Mouse (Mus musculus) v-Abl transformed pro-B cells (cell line): Measurements from ENCODE around the gene Agt.

ENCODE experiments used
- in situ Hi-C, 2 experiments: fragments of 400-800 bp; cut with MboI; formaldehyde crosslinking; loops; one replicate each; pipeline ENCODE4 v1.15.1; 2025; ENCODE audit not compliant: unreplicated experiment in 2 of 2

Agt gene

GRCm38 (mm10) chr8:124516039-124516438 is 53.5 kb downstream of the Agt start:
- in situ Hi-C loops, result no loop called here

GRCm38 (mm10) chr8:124509156-124509555 is 60.4 kb downstream of the Agt start:
- in situ Hi-C loops, result no loop called here

- in situ Hi-C loops, result no loop called here
These were observed 61.2 kb downstream of the Agt start for GRCm38 (mm10) chr8:124508321-124508695.

DNA sequence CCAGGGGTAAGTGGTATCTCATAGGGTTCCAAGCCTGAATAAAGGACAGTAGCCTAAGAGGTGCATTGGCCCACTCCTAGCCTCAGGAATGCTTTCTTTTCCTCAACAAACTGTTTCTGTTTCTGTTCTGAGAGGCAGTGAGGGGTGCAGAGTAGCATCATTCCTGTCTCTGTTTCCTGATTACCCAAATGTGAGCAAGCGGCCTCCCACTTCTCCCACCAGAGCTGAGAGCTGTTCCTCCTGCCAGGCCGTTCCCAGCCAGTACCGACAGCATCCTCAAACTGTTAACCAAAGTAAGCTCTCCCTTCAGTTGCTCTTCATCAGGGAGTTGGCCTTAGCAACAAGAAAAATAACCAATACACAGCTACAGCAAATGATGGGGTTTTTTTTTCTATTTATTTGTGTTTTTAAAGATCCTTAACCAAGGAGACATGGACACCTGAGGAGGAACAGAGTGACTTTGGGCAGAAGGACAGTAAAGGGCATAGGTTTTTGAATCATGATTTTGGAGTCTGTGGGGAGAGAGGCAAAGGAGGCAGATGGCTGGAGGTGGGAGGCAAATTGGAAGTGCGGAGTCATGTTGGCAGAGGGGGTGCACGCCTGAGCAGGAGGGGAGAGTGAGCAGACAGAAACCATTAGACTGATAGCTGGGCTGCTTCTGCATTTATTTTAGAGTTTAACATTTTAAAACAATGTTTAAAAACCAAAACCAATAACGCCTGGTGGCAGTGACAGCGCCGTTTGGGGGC is 61.8 kb downstream of the Agt start:
- in situ Hi-C loops, result no loop called here
